Mouse (Mus musculus): ENCODE measurements around the gene Pdp2.
"Not testable (repeated sequence)": the region's sequence is repeated elsewhere in the genome, so short reads cannot be mapped to it uniquely, and the experiment has no call there.

Pdp2 gene

GRCm38 (mm10) chr8:104631975-104632374, 40.7 kb downstream of the Pdp2 start:
- DNase-seq (ENCODE audit: low read depth, low spot score) = no peak

GRCm38 (mm10) chr8:104632486-104632885, 41.2 kb downstream of the Pdp2 start:
- DNase-seq (ENCODE audit: low read depth, low spot score) = no peak

GRCm38 (mm10) chr8:104633156-104633744, 42.0 kb downstream of the Pdp2 start:
- no peak for DNase-seq (ENCODE audit: low read depth, low spot score)

GRCm38 (mm10) chr8:104635004-104635710, 43.9 kb downstream of the Pdp2 start:
- no peak for DNase-seq (ENCODE audit: low read depth, low spot score)

- DNase-seq (ENCODE audit: low read depth, low spot score) = no peak
Observed at GRCm38 (mm10) chr8:104638010-104638409, 46.8 kb downstream of the Pdp2 start.

- no peak for DNase-seq (ENCODE audit: low read depth, low spot score)
Observed at GRCm38 (mm10) chr8:104640241-104640640, 49.0 kb downstream of the Pdp2 start.

GRCm38 (mm10) chr8:104640831-104641370, 49.6 kb downstream of the Pdp2 start:
- DNase-seq (ENCODE audit: low read depth, low spot score) = no peak

GRCm38 (mm10) chr8:104641426-104642323, 50.4 kb downstream of the Pdp2 start, which contains the start of gene Ciao2b:
Gene Ciao2b, minus strand, starts transcription at chr8:104641965.
- peak; percentile 92 for DNase-seq (ENCODE audit: low read depth, low spot score)

- DNase-seq (ENCODE audit: low read depth, low spot score) = no peak
Observed at GRCm38 (mm10) chr8:104642324-104642654, 51.0 kb downstream of the Pdp2 start.

GRCm38 (mm10) chr8:104644187-104644586, 52.9 kb downstream of the Pdp2 start:
- DNase-seq (ENCODE audit: low read depth, low spot score) = not testable (repeated sequence)
